Mouse (Mus musculus): ENCODE results near the gene Sstr4.

Sstr4 gene

DNA sequence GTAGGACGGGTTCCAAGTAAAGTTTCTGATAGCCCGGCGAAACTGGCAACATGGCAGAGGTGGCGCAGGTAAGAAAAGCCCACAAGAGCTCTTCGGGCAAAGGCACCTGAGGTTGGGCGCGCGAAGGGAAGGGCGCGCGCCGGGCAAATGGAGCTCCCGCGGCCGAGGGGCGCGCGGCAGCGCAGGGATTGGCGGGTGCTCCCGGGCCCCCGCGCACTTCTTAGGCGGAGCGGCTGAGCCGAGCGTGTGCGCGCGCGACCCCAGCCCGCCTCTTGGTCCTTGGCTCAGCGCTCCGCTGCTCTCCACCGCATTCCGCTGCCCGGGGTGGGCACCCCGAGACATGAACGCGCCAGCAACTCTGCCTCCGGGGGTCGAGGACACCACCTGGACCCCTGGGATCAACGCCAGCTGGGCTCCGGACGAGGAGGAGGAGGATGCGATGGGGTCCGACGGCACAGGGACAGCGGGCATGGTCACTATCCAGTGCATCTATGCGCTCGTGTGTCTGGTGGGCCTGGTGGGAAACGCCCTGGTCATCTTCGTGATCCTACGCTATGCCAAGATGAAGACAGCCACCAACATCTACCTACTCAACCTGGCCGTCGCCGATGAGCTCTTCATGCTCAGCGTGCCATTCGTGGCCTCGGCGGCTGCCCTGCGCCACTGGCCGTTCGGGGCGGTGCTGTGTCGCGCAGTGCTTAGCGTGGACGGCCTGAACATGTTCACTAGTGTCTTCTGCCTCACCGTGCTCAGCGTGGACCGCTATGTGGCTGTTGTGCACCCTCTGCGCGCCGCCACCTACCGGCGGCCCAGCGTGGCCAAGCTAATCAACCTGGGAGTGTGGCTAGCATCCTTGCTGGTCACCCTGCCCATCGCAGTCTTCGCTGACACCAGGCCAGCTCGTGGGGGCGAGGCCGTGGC is at the start of gene Sstr4:
TSS of gene Sstr4 (plus strand) at position 214 of the 921 bp plus-strand sequence.
- peak; percentile 33; the same call in 1 of the 2 replicates for ATAC-seq (ENCODE audit: insufficient number of reproducible peaks, low FRiP score, low TSS enrichment)

GRCm38 (mm10) chr2:148345373-148345772 is 49.8 kb upstream of the Sstr4 start:
- ATAC-seq (ENCODE audit: insufficient number of reproducible peaks, low FRiP score, low TSS enrichment): no peak

GRCm38 (mm10) chr2:148346976-148347375 is 48.2 kb upstream of the Sstr4 start:
- no peak for ATAC-seq (ENCODE audit: insufficient number of reproducible peaks, low FRiP score, low TSS enrichment)

GRCm38 (mm10) chr2:148349509-148350307 is 45.4 kb upstream of the Sstr4 start:
- no peak for ATAC-seq (ENCODE audit: insufficient number of reproducible peaks, low FRiP score, low TSS enrichment)

- no peak for ATAC-seq (ENCODE audit: insufficient number of reproducible peaks, low FRiP score, low TSS enrichment)
Observed at GRCm38 (mm10) chr2:148350460-148350859, 44.7 kb upstream of the Sstr4 start.

GRCm38 (mm10) chr2:148352655-148353054 is 42.5 kb upstream of the Sstr4 start:
- ATAC-seq (ENCODE audit: insufficient number of reproducible peaks, low FRiP score, low TSS enrichment): no peak

- ATAC-seq (ENCODE audit: insufficient number of reproducible peaks, low FRiP score, low TSS enrichment): no peak
Observed at GRCm38 (mm10) chr2:148357145-148357544, 38.0 kb upstream of the Sstr4 start.

DNA sequence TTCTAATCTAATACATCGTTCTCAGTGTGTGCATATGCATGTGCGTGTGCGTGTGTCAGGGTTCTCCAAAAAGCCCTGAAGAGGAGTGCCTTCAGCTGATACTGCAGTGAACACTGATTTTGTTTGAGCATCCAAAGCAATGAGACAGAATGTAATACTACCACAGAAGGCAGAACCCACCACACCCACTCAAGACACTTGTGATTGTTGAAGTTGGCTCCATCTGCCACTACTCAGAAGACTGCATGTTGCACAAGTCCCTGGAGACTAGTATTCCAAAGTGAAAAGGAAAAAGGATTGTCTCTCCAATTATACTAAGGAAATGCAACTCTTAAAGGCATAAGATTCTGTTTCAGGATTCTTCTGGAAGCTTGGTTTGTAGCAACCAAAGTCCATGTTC is 30.6 kb upstream of the Sstr4 start:
- no peak for ATAC-seq (ENCODE audit: insufficient number of reproducible peaks, low FRiP score, low TSS enrichment)

- no peak for ATAC-seq (ENCODE audit: insufficient number of reproducible peaks, low FRiP score, low TSS enrichment)
Observed at GRCm38 (mm10) chr2:148365227-148365626, 29.9 kb upstream of the Sstr4 start.

- ATAC-seq (ENCODE audit: insufficient number of reproducible peaks, low FRiP score, low TSS enrichment): no peak
Observed at GRCm38 (mm10) chr2:148371743-148372630, 23.2 kb upstream of the Sstr4 start.

GRCm38 (mm10) chr2:148373602-148374071 is 21.5 kb upstream of the Sstr4 start:
- no peak for ATAC-seq (ENCODE audit: insufficient number of reproducible peaks, low FRiP score, low TSS enrichment)

GRCm38 (mm10) chr2:148375326-148376150 is 19.6 kb upstream of the Sstr4 start:
- ATAC-seq (ENCODE audit: insufficient number of reproducible peaks, low FRiP score, low TSS enrichment): no peak

DNA sequence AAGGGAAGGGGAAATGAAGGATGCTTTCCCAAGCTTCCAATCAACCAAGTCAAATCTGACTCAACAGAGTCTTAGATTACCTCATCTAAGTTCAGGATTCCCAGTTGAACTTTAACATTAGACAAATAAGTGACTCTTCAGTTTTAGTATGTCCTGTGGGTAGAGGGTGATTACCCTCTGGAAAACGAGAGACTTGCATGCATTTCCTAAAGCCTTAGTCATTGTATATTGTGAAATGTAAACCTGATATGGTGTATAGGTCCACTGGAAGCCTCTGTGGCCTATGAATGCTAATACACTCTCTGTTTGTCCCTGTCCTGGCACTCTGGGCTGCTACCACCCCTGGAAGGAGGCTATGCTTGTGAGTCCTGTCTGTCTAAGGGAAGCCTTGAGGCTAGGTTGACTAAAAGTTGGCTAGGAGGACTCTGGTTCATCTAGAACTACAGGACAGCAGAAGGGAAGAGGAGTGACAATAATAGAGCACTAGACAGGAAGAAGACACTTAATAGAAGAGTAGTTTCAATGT is 16.3 kb upstream of the Sstr4 start:
- ATAC-seq (ENCODE audit: insufficient number of reproducible peaks, low FRiP score, low TSS enrichment): no peak

DNA sequence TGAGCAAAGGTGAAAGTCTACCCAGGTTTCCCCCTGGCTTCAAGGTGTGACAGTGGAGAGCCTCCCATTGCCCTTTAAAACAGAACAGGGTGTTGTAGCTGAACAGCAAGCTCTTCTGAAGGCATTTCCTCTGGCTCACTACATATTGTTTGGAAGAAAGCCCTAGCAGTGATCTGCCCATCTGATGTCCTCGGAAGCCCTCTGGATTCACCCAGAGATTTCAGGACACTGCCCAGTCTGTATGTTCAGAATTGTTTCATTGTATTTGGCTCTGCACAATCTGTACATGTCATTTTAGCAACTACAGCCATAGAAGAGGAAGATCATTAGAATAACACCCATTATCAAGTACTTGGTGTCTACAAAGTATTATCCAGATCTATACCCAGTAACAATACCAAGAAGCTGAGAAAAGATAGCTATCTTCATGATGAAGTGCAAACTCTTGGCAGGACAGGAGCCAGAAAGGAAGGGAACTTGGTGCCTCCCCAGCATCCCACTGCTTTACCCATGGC is 15.2 kb upstream of the Sstr4 start:
- no peak for ATAC-seq (ENCODE audit: insufficient number of reproducible peaks, low FRiP score, low TSS enrichment)

DNA sequence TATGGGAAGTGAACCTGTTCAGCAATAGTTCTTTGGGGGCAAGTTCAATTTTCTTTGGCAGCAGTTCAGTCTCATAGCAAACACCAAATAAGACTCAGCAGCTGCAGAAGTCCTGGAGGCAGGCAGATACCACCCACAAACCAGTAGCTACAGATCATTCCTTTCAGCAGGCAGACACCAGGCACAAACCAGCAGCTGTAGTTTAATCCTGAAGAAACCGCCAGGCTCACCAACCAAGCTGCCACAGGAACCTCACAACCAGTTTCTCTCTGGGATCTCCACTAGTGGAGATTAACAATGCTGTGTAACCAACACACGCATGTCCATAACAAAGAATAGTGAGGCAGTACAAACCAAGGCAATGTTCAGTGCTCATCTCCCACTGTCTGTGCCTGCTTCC is 14.1 kb upstream of the Sstr4 start:
- ATAC-seq (ENCODE audit: insufficient number of reproducible peaks, low FRiP score, low TSS enrichment): no peak

DNA sequence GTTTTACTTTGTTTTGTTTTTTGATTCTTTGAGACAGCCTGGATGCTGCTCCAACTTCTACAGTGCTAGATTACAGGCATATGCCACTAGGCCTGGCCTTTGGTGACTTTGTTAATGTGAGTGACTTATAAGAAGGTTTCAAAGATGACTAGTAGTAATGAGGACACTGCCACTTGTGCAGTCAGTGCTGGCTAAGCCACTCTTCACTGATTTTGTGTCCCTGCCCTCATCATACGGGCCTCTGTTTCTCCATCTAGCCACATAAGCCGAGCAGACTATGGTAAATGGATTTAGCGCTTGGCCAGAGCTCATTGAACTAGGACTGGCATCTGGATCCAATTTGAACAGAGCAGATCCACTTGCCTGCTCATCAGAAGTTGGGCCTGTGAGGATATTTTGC is 8.7 kb upstream of the Sstr4 start:
- ATAC-seq (ENCODE audit: insufficient number of reproducible peaks, low FRiP score, low TSS enrichment): no peak

DNA sequence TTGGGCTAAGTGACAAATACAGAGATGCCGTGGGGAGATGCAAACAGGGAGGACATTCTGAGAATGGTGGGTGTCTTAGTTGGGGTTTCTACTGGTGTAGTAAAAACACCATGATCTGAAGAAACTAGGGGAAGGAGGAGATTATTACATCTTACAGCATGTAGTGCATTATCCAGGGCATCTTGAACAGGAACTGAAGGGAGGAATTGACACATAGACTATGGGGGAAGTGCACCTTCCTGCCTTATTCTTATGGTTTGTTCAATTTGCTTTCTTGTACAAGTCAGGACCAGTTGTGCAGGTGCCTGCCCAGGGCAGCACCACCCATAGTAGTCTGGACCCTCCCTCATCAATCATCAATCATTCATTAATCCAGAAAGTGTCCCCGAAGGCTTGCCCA is 8.2 kb upstream of the Sstr4 start:
- ATAC-seq (ENCODE audit: insufficient number of reproducible peaks, low FRiP score, low TSS enrichment): no peak

DNA sequence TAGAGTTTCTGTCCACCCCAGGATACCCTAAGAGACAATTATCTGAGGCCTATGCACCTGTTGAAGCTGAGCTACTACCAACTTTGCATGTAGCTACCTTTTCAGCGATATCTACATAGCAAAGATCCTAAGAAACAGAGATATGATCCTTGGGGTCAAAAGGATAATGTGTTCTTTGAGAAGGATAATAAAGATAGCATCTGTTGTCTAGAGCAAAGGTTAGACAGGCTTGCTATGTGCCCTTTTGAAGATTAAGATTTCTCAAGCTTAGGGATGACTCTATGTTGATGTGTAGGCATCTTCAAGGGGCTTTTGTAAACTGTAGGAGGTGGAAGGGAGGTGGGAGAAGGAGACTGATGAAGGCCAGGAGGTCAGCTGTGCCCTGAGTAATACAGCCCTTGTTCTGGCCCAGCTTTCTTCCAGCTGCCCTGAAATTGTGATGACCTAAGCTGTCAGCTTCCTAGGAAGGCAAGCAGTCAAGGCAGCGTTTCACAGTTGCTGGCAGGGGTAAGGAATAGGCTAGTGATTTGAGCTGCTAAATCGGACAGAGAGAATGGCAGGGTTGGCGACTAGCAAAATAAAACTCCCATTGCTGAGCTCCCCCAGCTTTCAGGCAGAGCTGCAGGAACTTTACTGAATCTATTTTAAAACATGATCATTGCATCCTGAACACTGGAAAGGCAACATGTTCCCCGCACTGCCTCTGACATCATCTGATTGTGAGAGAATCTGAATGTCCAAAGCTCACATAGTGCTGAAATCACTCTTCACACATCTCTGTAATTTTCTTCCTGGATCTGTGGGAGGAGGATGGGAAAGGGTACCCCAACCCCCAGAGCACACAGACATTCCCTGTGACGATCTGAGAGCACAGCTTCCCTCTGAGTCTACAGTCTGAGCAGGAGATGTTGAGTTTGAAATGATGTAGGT is 7.2 kb upstream of the Sstr4 start:
- ATAC-seq (ENCODE audit: insufficient number of reproducible peaks, low FRiP score, low TSS enrichment): no peak
